Mouse (Mus musculus) skeletal muscle tissue, postnatal 0 days (tissue): ENCODE measurements around the gene Ldb3. TPM values are rescaled to one million over a fixed set of nuclear protein-coding genes. Genes with fewer than 3 reads are reported as not detected.

Experiments used
- polyA plus RNA-seq: library from polyadenylated mRNA; unstranded; fragments of >200 nt; fragmentation: Nextera tagmentation; extraction: Ambion mirVana; gene quantifications from 2 replicates; pipeline ENCODE4 v1.2.1, GENCODE M21; 2015

Ldb3 gene
- 933 and 1,078 TPM in 2 replicates for polyA plus RNA-seq

DNA sequence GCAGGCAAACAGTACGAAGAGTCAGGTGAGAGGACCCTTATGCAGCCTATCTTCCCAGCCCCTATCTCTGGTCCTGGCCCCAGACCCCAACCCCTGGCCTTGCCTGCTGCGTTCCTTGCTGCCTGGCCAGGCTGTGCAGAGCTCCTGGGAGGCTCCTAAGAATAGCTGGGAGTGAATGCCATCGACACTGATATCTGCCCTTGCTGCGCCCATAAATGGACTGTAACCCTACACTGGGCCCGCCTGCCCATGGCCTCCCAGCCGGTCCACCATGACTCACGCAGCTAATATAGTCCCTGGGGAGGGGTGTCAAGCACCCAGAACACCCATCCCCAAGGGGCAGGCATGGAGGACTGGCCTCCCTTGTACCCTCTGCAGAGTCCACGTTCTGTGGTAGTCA is at the start of gene Ldb3:
TSS of gene Ldb3 (minus strand) at position 185 of the 400 bp plus-strand sequence.

DNA sequence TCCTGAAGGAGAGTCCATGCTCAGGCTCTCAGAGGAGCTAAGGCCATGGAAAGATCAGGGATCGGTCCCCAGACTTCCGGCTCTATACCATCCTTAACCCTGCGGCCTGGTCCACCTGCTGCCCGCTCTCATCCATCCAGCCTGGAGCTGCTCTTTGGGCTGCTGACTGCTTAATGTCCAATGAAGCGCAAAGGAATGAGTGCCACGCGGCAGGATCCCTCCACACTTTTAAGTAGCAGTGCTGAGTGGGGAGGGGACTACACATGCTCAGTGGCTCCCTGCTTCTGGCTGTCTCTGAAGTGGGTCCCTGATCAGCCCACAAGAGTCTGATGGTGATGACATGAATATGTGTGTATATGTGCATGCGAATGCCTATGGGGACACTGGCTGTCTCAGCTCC is 11.5 kb upstream of the Ldb3 start, which contains the start of gene Opn4:
TSS of gene Opn4 (minus strand) at position 202 of the 400 bp plus-strand sequence.

DNA sequence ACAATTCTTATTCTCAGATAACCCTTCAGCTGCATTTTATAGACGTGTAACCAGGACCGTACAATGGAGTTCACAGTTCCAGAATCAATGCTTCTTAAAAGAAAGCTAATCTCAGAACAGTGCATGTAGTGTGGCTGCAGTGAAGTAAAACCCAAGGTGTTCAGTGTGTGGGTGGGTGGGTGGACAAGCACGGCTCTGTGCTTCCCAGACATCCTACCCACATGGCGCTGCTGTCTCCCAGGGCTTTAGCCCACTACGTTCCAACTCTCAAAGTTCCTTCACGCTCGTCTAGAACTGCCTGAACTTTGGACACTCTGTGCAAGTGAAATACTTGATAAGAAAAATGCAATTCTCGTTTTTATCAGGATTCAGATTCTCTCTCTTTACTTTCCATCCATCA is 65.8 kb downstream of the Ldb3 start, which contains the start of gene 9230112D13Rik:
TSS of gene 9230112D13Rik (minus strand) at position 101 of the 400 bp plus-strand sequence.

DNA sequence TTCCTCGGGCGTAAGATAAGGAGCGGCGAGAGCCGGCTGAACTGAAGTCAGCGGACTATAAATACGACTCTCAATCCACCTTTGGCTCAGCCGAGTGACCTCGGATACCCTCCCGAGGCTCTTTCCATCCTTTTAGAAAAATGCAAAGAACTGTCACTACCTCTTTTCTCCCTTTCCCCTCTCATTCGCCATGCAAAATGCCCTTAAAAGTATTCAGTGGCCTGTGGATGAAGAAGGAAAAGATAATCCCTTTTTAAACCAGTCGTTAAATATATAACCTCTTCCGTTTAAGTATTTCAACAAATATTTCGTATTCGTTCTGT is 85.2 kb downstream of the Ldb3 start, which contains the start of gene Bmpr1a:
TSS of gene Bmpr1a (minus strand) at position 17 of the 323 bp plus-strand sequence.

Other genes starting within 250 kb of the Ldb3 start
- 36.1 TPM in 1 of 2 replicates, not detected in the other for gene Fam25c, start 233.2 kb downstream of the Ldb3 start, polyA plus RNA-seq
- gene Sncg, start 213.9 kb downstream of the Ldb3 start, polyA plus RNA-seq = 5.3 TPM in 2 replicates
- gene Mmrn2, start 213.2 kb downstream of the Ldb3 start, polyA plus RNA-seq = 7.2 and 8.5 TPM in 2 replicates
- 37.2 and 46.2 TPM in 2 replicates for gene Bmpr1a, start 85.3 kb downstream of the Ldb3 start, polyA plus RNA-seq
- not detected in 2 replicates for gene 9230112D13Rik, start 65.9 kb downstream of the Ldb3 start, polyA plus RNA-seq
- 3.6 and 3.9 TPM in 2 replicates for gene Opn4, start 11.5 kb upstream of the Ldb3 start, polyA plus RNA-seq
- 12.0 and 13.2 TPM in 2 replicates for gene Wapl, start 85.2 kb upstream of the Ldb3 start, polyA plus RNA-seq
- 0.26 and 0.31 TPM in 2 replicates for gene Grid1, start 231.4 kb upstream of the Ldb3 start, polyA plus RNA-seq